Mouse (Mus musculus): ENCODE measurements around the gene Msi2. TPM values are rescaled to one million over a fixed set of nuclear protein-coding genes. Genes with fewer than 3 reads are reported as not detected.

Msi2 gene
- total and polyA plus RNA-seq, 2 experiments from 2014 or later: 22.1 to 94.6 TPM

GRCm38 (mm10) chr11:88313512-88313911 is 404.8 kb downstream of the Msi2 start:
- no peak overlapping the region for H3K4me3 ChIP-seq (ENCODE audit: low read depth, low read length)
- TF ChIP-seq EP300 (IDR thresholded peaks at IDR 0.05; ENCODE audit: low read depth) (no peak), CTCF (IDR thresholded peaks at IDR 0.05; ENCODE audit: low read depth) (no peak)
- no peaks in the 10 kb centered on the region for H3K27me3 ChIP-seq (ENCODE audit: control insufficient read depth, insufficient read depth, low read length)
- 7% methylated on average over 8 of the region's 8 CpGs for WGBS
- H3K27ac ChIP-seq (ENCODE audit: low read depth): no peak overlapping the region
- DNase-seq (ENCODE audit: low spot score) (no peak), ATAC-seq (ENCODE audit: insufficient read depth, low read depth) (no peak)
- no peak overlapping the region for H3K4me2 ChIP-seq (ENCODE audit: low read depth, low read length)
- no peaks in the 10 kb centered on the region for H3K9me3 ChIP-seq (replicated peaks; ENCODE audit: control insufficient read depth, low read length)
- H3K4me1 ChIP-seq (ENCODE audit: control insufficient read depth, insufficient read depth): peaks cover 44% of the 10 kb centered on the region
- H3K36me3 ChIP-seq (replicated peaks; ENCODE audit: control insufficient read depth, insufficient read depth, low read length): no peaks in the 10 kb centered on the region
- H3K9ac ChIP-seq (replicated peaks; ENCODE audit: low read depth, low read length): no peak overlapping the region

- Histone ChIP-seq H3K9ac (replicated peaks; ENCODE audit: low read depth, low read length) (no peak overlapping the region), H3K27ac (ENCODE audit: low read depth) (no peak overlapping the region), H3K36me3 (replicated peaks; ENCODE audit: control insufficient read depth, insufficient read depth, low read length) (no peaks in the 10 kb centered on the region), H3K9me3 (replicated peaks; ENCODE audit: control insufficient read depth, low read length) (no peaks in the 10 kb centered on the region), H3K4me1 (ENCODE audit: control insufficient read depth, insufficient read depth) (peaks cover 44% of the 10 kb centered on the region), H3K27me3 (ENCODE audit: control insufficient read depth, insufficient read depth, low read length) (no peaks in the 10 kb centered on the region), H3K4me2 (ENCODE audit: low read depth, low read length) (no peak overlapping the region), H3K4me3 (ENCODE audit: low read depth, low read length) (no peak overlapping the region)
- no peak for TF ChIP-seq CTCF (IDR thresholded peaks at IDR 0.05; ENCODE audit: low read depth)
- no peak for TF ChIP-seq EP300 (IDR thresholded peaks at IDR 0.05; ENCODE audit: low read depth)
- no peak for DNase-seq (ENCODE audit: low spot score)
- ATAC-seq (ENCODE audit: insufficient read depth, low read depth): no peak
- WGBS: 66% methylated on average over 7 of the region's 7 CpGs
Measured at GRCm38 (mm10) chr11:88311606-88312005, 406.7 kb downstream of the Msi2 start.

GRCm38 (mm10) chr11:88310773-88311172 is 407.5 kb downstream of the Msi2 start:
- ATAC-seq (ENCODE audit: insufficient read depth, low read depth) (no peak), DNase-seq (ENCODE audit: low spot score) (no peak)
- Histone ChIP-seq H3K4me3 (ENCODE audit: low read depth, low read length) (no peak overlapping the region), H3K27ac (ENCODE audit: low read depth) (no peak overlapping the region), H3K4me2 (ENCODE audit: low read depth, low read length) (no peak overlapping the region), H3K9ac (replicated peaks; ENCODE audit: low read depth, low read length) (no peak overlapping the region), H3K4me1 (ENCODE audit: control insufficient read depth, insufficient read depth) (peaks cover 44% of the 10 kb centered on the region), H3K9me3 (replicated peaks; ENCODE audit: control insufficient read depth, low read length) (no peaks in the 10 kb centered on the region), H3K36me3 (replicated peaks; ENCODE audit: control insufficient read depth, insufficient read depth, low read length) (no peaks in the 10 kb centered on the region), H3K27me3 (ENCODE audit: control insufficient read depth, insufficient read depth, low read length) (no peaks in the 10 kb centered on the region)
- WGBS: 72% methylated on average over 6 of the region's 6 CpGs
- TF ChIP-seq EP300 (IDR thresholded peaks at IDR 0.05; ENCODE audit: low read depth) (no peak), CTCF (IDR thresholded peaks at IDR 0.05; ENCODE audit: low read depth) (no peak)

- DNase-seq (ENCODE audit: low spot score) (no peak), ATAC-seq (ENCODE audit: insufficient read depth, low read depth) (no peak)
- no peaks in the 10 kb centered on the region for H3K9me3 ChIP-seq (replicated peaks; ENCODE audit: control insufficient read depth, low read length)
- H3K9ac ChIP-seq (replicated peaks; ENCODE audit: low read depth, low read length): no peak overlapping the region
- H3K27ac ChIP-seq (ENCODE audit: low read depth): no peak overlapping the region
- 77% methylated on average over 10 of the region's 10 CpGs for WGBS
- TF ChIP-seq CTCF (IDR thresholded peaks at IDR 0.05; ENCODE audit: low read depth) (no peak), EP300 (IDR thresholded peaks at IDR 0.05; ENCODE audit: low read depth) (no peak)
- H3K27me3 ChIP-seq (ENCODE audit: control insufficient read depth, insufficient read depth, low read length): no peaks in the 10 kb centered on the region
- no peak overlapping the region for H3K4me3 ChIP-seq (ENCODE audit: low read depth, low read length)
- peaks cover 34% of the 10 kb centered on the region for H3K4me1 ChIP-seq (ENCODE audit: control insufficient read depth, insufficient read depth)
- no peaks in the 10 kb centered on the region for H3K36me3 ChIP-seq (replicated peaks; ENCODE audit: control insufficient read depth, insufficient read depth, low read length)
- H3K4me2 ChIP-seq (ENCODE audit: low read depth, low read length): no peak overlapping the region
Measured at GRCm38 (mm10) chr11:88309059-88309700, 409.1 kb downstream of the Msi2 start.

GRCm38 (mm10) chr11:88307616-88308543 is 410.4 kb downstream of the Msi2 start:
- Histone ChIP-seq H3K36me3 (replicated peaks; ENCODE audit: control insufficient read depth, insufficient read depth, low read length) (no peaks in the 10 kb centered on the region), H3K9me3 (replicated peaks; ENCODE audit: control insufficient read depth, low read length) (no peaks in the 10 kb centered on the region), H3K4me2 (ENCODE audit: low read depth, low read length) (no peak overlapping the region), H3K9ac (replicated peaks; ENCODE audit: low read depth, low read length) (no peak overlapping the region), H3K4me1 (ENCODE audit: control insufficient read depth, insufficient read depth) (peaks cover 21% of the 10 kb centered on the region), H3K27me3 (ENCODE audit: control insufficient read depth, insufficient read depth, low read length) (no peaks in the 10 kb centered on the region), H3K27ac (ENCODE audit: low read depth) (no peak overlapping the region), H3K4me3 (ENCODE audit: low read depth, low read length) (no peak overlapping the region)
- WGBS: 86% methylated on average over 14 of the region's 14 CpGs
- no peak for DNase-seq (ENCODE audit: low spot score)
- TF ChIP-seq EP300 (IDR thresholded peaks at IDR 0.05; ENCODE audit: low read depth) (no peak), CTCF (IDR thresholded peaks at IDR 0.05; ENCODE audit: low read depth) (no peak)
- ATAC-seq (ENCODE audit: insufficient read depth, low read depth): no peak; the same call in 1 of the 2 replicates
